16 mouse cellular contexts compared by ENCODE assay signal in genomic region chr1:71696093-71696492, GRCm38 (mm10).
"Had no signal": no experiment of that assay in that cellular context is flagged by ENCODE, and none has a peak within 500 bp of the region (broad histone marks: within the 10 kb centered on the region; RNA-seq: fewer than 3 reads in every experiment).

No protein-coding gene starts in this region.

- H3K4me1 ChIP-seq: limb, embryonic 10.5 days; midbrain, embryonic 10.5 days; midbrain, embryonic 13.5 days; neural tube, embryonic 13.5 days had no signal

- H3K4me2 ChIP-seq: limb, embryonic 13.5 days; lung, embryonic 14.5 days; midbrain, embryonic 13.5 days; neural tube, embryonic 13.5 days had no signal

- DNase-seq: kidney, adult 18-20 months; kidney, adult 9 months; kidney, postnatal 14 days; kidney, postnatal 4 days; lung, embryonic 14.5 days; retina, postnatal 1 day; thymus, adult 18-20 months; thymus, postnatal 4 days had no signal

- ATAC-seq: lung, postnatal 0 days; midbrain, embryonic 13.5 days; midbrain, embryonic 16.5 days had no signal

- H3K27ac ChIP-seq: limb, embryonic 10.5 days; limb, embryonic 13.5 days; midbrain, embryonic 10.5 days; midbrain, embryonic 13.5 days; neural tube, embryonic 13.5 days had no signal

- H3K36me3 ChIP-seq: limb, embryonic 10.5 days; limb, embryonic 13.5 days; midbrain, embryonic 10.5 days; midbrain, embryonic 13.5 days; neural tube, embryonic 13.5 days had no signal

- H3K27me3 ChIP-seq: limb, embryonic 13.5 days; midbrain, embryonic 13.5 days; neural tube, embryonic 13.5 days had no signal

- H3K4me3 ChIP-seq: limb, embryonic 10.5 days; limb, embryonic 13.5 days; midbrain, embryonic 10.5 days; midbrain, embryonic 13.5 days; myocyte; neural tube, embryonic 13.5 days had no signal

- H3K9me3 ChIP-seq: limb, embryonic 10.5 days; limb, embryonic 13.5 days; midbrain, embryonic 10.5 days; midbrain, embryonic 13.5 days; neural tube, embryonic 13.5 days had no signal

- H3K9ac ChIP-seq: limb, embryonic 13.5 days; lung, embryonic 14.5 days; midbrain, embryonic 13.5 days; neural tube, embryonic 13.5 days had no signal
